ENCODE assay signal across 16 mouse cellular contexts in the genomic region with DNA sequence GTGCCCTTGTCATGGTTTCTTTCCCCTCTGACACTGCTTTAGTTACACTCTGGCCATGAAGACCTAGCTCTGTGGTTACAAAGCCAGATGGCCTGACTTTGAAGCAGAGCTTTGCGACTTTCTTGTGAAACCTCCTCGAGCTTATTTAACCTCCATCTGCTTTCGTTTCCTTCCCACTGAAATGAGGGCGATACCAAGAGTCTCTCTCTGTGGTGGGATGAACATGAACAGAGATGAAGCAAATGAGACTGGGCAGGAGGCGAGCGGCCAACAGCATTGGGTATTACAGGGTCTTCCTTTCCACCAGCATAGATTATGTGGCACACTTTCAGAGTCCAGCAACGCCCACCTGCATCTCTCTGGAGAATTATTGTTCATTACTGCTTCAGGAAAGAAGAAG. TPM values are rescaled to one million over a fixed set of nuclear protein-coding genes. Genes with fewer than 3 reads are reported as not detected.
A peak's percentile ranks its signal among the peaks of the same experiment; 100 is the strongest.
DNase-seq lines count a peak whose midpoint lies in the region.
"Had no signal": no experiment of that assay in that cellular context is flagged by ENCODE, and none has a peak within 500 bp of the region (broad histone marks: within the 10 kb centered on the region; RNA-seq: fewer than 3 reads in every experiment).

No protein-coding gene starts in this region.

- H3K9me3 ChIP-seq in heart, embryonic 10.5 days: no peaks in the 10 kb centered on the region
- H3K9me3 ChIP-seq in megakaryocyte, embryonic 14.5 days: peaks cover 7% of the 10 kb centered on the region
- H3K9me3 ChIP-seq: embryonic facial prominence, embryonic 15.5 days; midbrain, embryonic 15.5 days had no signal

- peaks cover 27% of the 10 kb centered on the region for H3K4me1 ChIP-seq in heart, embryonic 10.5 days
- peaks cover 62% of the 10 kb centered on the region for H3K4me1 ChIP-seq in megakaryocyte, embryonic 14.5 days
- H3K4me1 ChIP-seq: embryonic facial prominence, embryonic 15.5 days had no signal

- H3K27me3 ChIP-seq in heart, embryonic 10.5 days (ENCODE audit: insufficient read depth, poor library complexity, severe bottlenecking): no peaks in the 10 kb centered on the region
- H3K27me3 ChIP-seq in megakaryocyte, embryonic 14.5 days (replicated peaks): no peaks in the 10 kb centered on the region
- H3K27me3 ChIP-seq: embryonic facial prominence, embryonic 15.5 days; midbrain, embryonic 15.5 days; Patski had no signal

- 83% methylated on average over 7 of the region's 7 CpGs for WGBS in heart, embryonic 10.5 days

- H3K4me3 ChIP-seq in heart, embryonic 10.5 days: no peak overlapping the region
- peak overlapping the region; percentile 84 for H3K4me3 ChIP-seq in megakaryocyte, embryonic 14.5 days (replicated peaks)
- H3K4me3 ChIP-seq: embryonic facial prominence, embryonic 15.5 days; midbrain, embryonic 15.5 days had no signal

- no peak for DNase-seq in heart, embryonic 10.5 days (ENCODE audit: low spot score)
- no peak for DNase-seq in heart, adult 8-10 months (ENCODE audit: low spot score)
- peak; percentile 63 for DNase-seq in layer of hippocampus, adult 9-11 months
- no peak for DNase-seq in layer of hippocampus, adult 18-20 months (ENCODE audit: low spot score in 2 of 2)
- DNase-seq in Muller cell, postnatal 12 days (ENCODE audit: inconsistent ontology term): peak; percentile 25
- no peak for DNase-seq in kidney, adult 9 months
- no peak for DNase-seq in MN1 (ENCODE audit: low spot score)
- DNase-seq: gastrocnemius, postnatal 36 days; kidney, postnatal 10 days; liver; right cerebral cortex, postnatal 14 days; thymus, postnatal 14 days had no signal

- H3K36me3 ChIP-seq in heart, embryonic 10.5 days: no peaks in the 10 kb centered on the region
- H3K36me3 ChIP-seq in megakaryocyte, embryonic 14.5 days (replicated peaks; ENCODE audit: low read length): peaks cover 4% of the 10 kb centered on the region
- H3K36me3 ChIP-seq: embryonic facial prominence, embryonic 15.5 days; midbrain, embryonic 15.5 days had no signal

- H3K27ac ChIP-seq in heart, embryonic 10.5 days: peak overlapping the region; percentile 62
- H3K27ac ChIP-seq: embryonic facial prominence, embryonic 15.5 days; midbrain, embryonic 15.5 days had no signal

RNA-seq across cellular contexts. Expression of a gene that starts 15.8 kb away (rescaled TPM):
- 6.7 and 7.0 TPM in 2 replicates for polyA plus RNA-seq in heart, embryonic 10.5 days (2016; fragmentation: Nextera tagmentation; extraction: Ambion mirVana)
- 10 to 100 TPM in 3 of 4 experiments, 1 to 10 TPM in 1; 9.7 to 13.8 (median 13.0) TPM for total RNA-seq in heart, adult 8-10 months (2022)
- total RNA-seq in layer of hippocampus, adult 18-20 months (2021): 100 to 1,000 TPM; 111 to 112 TPM
- 0.75 and 0.89 TPM in 2 replicates for polyA plus RNA-seq in megakaryocyte, embryonic 14.5 days (2012; ENCODE audit: insufficient read depth, low replicate concordance)

Comparison
In these comparisons a context has a peak if more than half of its experiments do, and no peak if none do; other contexts are left out.
1. DNase-seq: peak in layer of hippocampus, adult 9-11 months (single experiment) and Muller cell, postnatal 12 days (single experiment); none in heart, embryonic 10.5 days (single experiment), heart, adult 8-10 months (single experiment), layer of hippocampus, adult 18-20 months (0 of 2), kidney, adult 9 months (single experiment) and MN1 (single experiment).
2. RNA of a gene that starts 15.8 kb away (total RNA-seq): 111 to 112 TPM in layer of hippocampus, adult 18-20 months; 9.7 to 13.8 TPM in heart, adult 8-10 months; every median in the first group is over 4 times any median in the second.